ENCODE assay signal across 8 mouse cellular contexts in the genomic region with DNA sequence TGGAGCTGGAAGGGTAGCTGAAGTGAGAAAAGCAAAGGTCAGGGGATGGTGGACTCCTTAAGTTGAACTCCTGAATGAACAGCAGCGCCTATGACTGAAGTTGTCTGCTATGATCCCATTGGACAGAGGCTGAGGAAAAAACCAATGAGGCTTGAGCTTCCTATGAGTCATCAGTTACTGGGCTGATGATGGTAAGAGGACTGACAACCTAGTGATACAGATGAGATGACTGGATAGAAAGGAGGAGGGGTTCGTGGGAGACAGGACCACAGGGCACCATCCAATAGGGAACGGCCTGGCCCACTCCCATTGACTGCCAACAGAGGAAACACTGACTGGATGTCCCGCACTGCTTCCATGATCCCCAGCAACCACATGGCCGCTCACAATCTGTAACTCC. TPM values are rescaled to one million over a fixed set of nuclear protein-coding genes. Genes with fewer than 3 reads are reported as not detected.
DNase-seq lines count a peak whose midpoint lies in the region; ATAC-seq and TF ChIP-seq lines count a peak whose summit lies in the region.

No protein-coding gene starts in this region.

- DNase-seq in layer of hippocampus, adult 11-12 months (ENCODE audit: low spot score) = peak; percentile 45
- DNase-seq in layer of hippocampus, postnatal 25 days (ENCODE audit: extremely low spot score in 1 of 2, low spot score in 1 of 2) = no peak
- DNase-seq in Muller cell, postnatal 12 days (ENCODE audit: inconsistent ontology term) = peak; percentile 70
- peak; percentile 66 for DNase-seq in lung, embryonic 14.5 days
- DNase-seq in retina, embryonic 14.5 days (ENCODE audit: low spot score) = peak; percentile 55
- DNase-seq in gastrocnemius, postnatal 4 days (ENCODE audit: low spot score in 2 of 2) = no peak

- no peak for TF ChIP-seq CTCF in intestine, postnatal 0 days (IDR thresholded peaks at IDR 0.05; ENCODE audit: low read depth)
- TF ChIP-seq CTCF in lung, embryonic 14.5 days (IDR thresholded peaks at IDR 0.05; ENCODE audit: low read depth) = no peak

- no peak overlapping the region for H3K4me2 ChIP-seq in forebrain, embryonic 13.5 days
- H3K4me2 ChIP-seq in intestine, postnatal 0 days (replicated peaks; ENCODE audit: low read depth) = no peak overlapping the region
- H3K4me2 ChIP-seq in lung, embryonic 14.5 days = no peak overlapping the region

- H3K27me3 ChIP-seq in forebrain, embryonic 13.5 days = peaks cover 12% of the 10 kb centered on the region
- H3K27me3 ChIP-seq in intestine, postnatal 0 days (replicated peaks; ENCODE audit: control insufficient read depth, insufficient read depth, low read length) = peaks cover 24% of the 10 kb centered on the region
- H3K27me3 ChIP-seq in lung, embryonic 14.5 days (ENCODE audit: insufficient read depth, low read length) = peaks cover 6% of the 10 kb centered on the region; the same call in 1 of the 2 replicates

- no peak overlapping the region for H3K27ac ChIP-seq in forebrain, embryonic 13.5 days
- no peak overlapping the region for H3K27ac ChIP-seq in intestine, postnatal 0 days (ENCODE audit: low read depth, low read length)
- no peak overlapping the region for H3K27ac ChIP-seq in lung, embryonic 14.5 days (ENCODE audit: low read depth)

- H3K9ac ChIP-seq in forebrain, embryonic 13.5 days = no peak overlapping the region
- H3K9ac ChIP-seq in intestine, postnatal 0 days (ENCODE audit: low read depth, low read length) = no peak overlapping the region
- no peak overlapping the region for H3K9ac ChIP-seq in lung, embryonic 14.5 days

- H3K9me3 ChIP-seq in forebrain, embryonic 13.5 days (replicated peaks) = 0 out of 2 replicates have a peak, but pooled peaks cover 3% of the 10 kb centered on the region
- H3K9me3 ChIP-seq in intestine, postnatal 0 days (ENCODE audit: control insufficient read depth) = no peaks in the 10 kb centered on the region
- no peaks in the 10 kb centered on the region for H3K9me3 ChIP-seq in lung, embryonic 14.5 days (ENCODE audit: low read depth, low read length)

- ATAC-seq in forebrain, embryonic 13.5 days = peak; percentile 83
- ATAC-seq in intestine, postnatal 0 days = peak; percentile 69
- ATAC-seq in lung, embryonic 14.5 days (ENCODE audit: insufficient read depth) = peak; percentile 68; the same call in 1 of the 2 replicates

- peaks cover 12% of the 10 kb centered on the region for H3K4me1 ChIP-seq in forebrain, embryonic 13.5 days
- H3K4me1 ChIP-seq in intestine, postnatal 0 days (replicated peaks; ENCODE audit: control insufficient read depth, insufficient read depth, low read length) = no peaks in the 10 kb centered on the region
- H3K4me1 ChIP-seq in lung, embryonic 14.5 days (ENCODE audit: insufficient read depth) = no peaks in the 10 kb centered on the region

- no peak overlapping the region for H3K4me3 ChIP-seq in forebrain, embryonic 13.5 days
- H3K4me3 ChIP-seq in intestine, postnatal 0 days (ENCODE audit: low read depth, low read length) = no peak overlapping the region
- H3K4me3 ChIP-seq in lung, embryonic 14.5 days (ENCODE audit: low read depth, low read length) = no peak overlapping the region

- 14% methylated on average over 5 of the region's 5 CpGs for WGBS in forebrain, embryonic 13.5 days
- WGBS in intestine, postnatal 0 days = 25% methylated on average over 5 of the region's 5 CpGs
- WGBS in lung, embryonic 14.5 days = 14% methylated on average over 5 of the region's 5 CpGs

- no peaks in the 10 kb centered on the region for H3K36me3 ChIP-seq in forebrain, embryonic 13.5 days (ENCODE audit: poor library complexity, severe bottlenecking)
- no peaks in the 10 kb centered on the region for H3K36me3 ChIP-seq in intestine, postnatal 0 days (ENCODE audit: control insufficient read depth, insufficient read depth)
- no peaks in the 10 kb centered on the region for H3K36me3 ChIP-seq in lung, embryonic 14.5 days (ENCODE audit: insufficient read depth)

RNA-seq across cellular contexts. Expression of a gene that starts 12.5 kb away (rescaled TPM):
- total RNA-seq in layer of hippocampus, postnatal 25 days (2021) = under 1 TPM; 0.42 to 0.45 TPM
- polyA plus RNA-seq in forebrain, embryonic 13.5 days (2015; fragmentation: Nextera tagmentation; extraction: Ambion mirVana) = not detected in 2 replicates
- 0.25 and 0.90 TPM in 2 replicates for polyA plus RNA-seq in intestine, postnatal 0 days (2015; fragmentation: Nextera tagmentation; extraction: Ambion mirVana)
- polyA plus RNA-seq in lung, embryonic 14.5 days (2014; fragmentation: Nextera tagmentation; extraction: Ambion mirVana) = 0.26 TPM in 1 of 2 replicates, not detected in the other
- total RNA-seq in gastrocnemius, postnatal 4 days (2021) = not detected

RNA-seq across cellular contexts. Expression of a gene that starts 39.7 kb away (rescaled TPM):
- total RNA-seq in layer of hippocampus, postnatal 25 days (2021) = 10 to 100 TPM; 32.3 to 35.1 TPM
- polyA plus RNA-seq in forebrain, embryonic 13.5 days (2015; fragmentation: Nextera tagmentation; extraction: Ambion mirVana) = 8.7 and 10.0 TPM in 2 replicates
- 15.2 and 16.7 TPM in 2 replicates for polyA plus RNA-seq in intestine, postnatal 0 days (2015; fragmentation: Nextera tagmentation; extraction: Ambion mirVana)
- 9.8 and 15.5 TPM in 2 replicates for polyA plus RNA-seq in lung, embryonic 14.5 days (2014; fragmentation: Nextera tagmentation; extraction: Ambion mirVana)
- total RNA-seq in gastrocnemius, postnatal 4 days (2021) = 1 to 10 TPM; 7.6 to 8.7 TPM

RNA-seq across cellular contexts. Expression of a gene that starts 40.4 kb away (rescaled TPM):
- total RNA-seq in layer of hippocampus, postnatal 25 days (2021) = 10 to 100 TPM; 23.5 to 25.3 TPM
- polyA plus RNA-seq in forebrain, embryonic 13.5 days (2015; fragmentation: Nextera tagmentation; extraction: Ambion mirVana) = 0.80 and 1.3 TPM in 2 replicates
- polyA plus RNA-seq in intestine, postnatal 0 days (2015; fragmentation: Nextera tagmentation; extraction: Ambion mirVana) = 0.13 and 0.21 TPM in 2 replicates
- polyA plus RNA-seq in lung, embryonic 14.5 days (2014; fragmentation: Nextera tagmentation; extraction: Ambion mirVana) = 4.3 and 5.0 TPM in 2 replicates
- total RNA-seq in gastrocnemius, postnatal 4 days (2021) = 10 to 100 TPM; 45.4 to 77.3 TPM

RNA-seq across cellular contexts. Expression of a gene that starts 42.8 kb away (rescaled TPM):
- total RNA-seq in layer of hippocampus, postnatal 25 days (2021) = 100 to 1,000 TPM; 196 to 216 TPM
- 124 and 125 TPM in 2 replicates for polyA plus RNA-seq in forebrain, embryonic 13.5 days (2015; fragmentation: Nextera tagmentation; extraction: Ambion mirVana)
- polyA plus RNA-seq in intestine, postnatal 0 days (2015; fragmentation: Nextera tagmentation; extraction: Ambion mirVana) = 51.8 and 60.0 TPM in 2 replicates
- 153 TPM in 2 replicates for polyA plus RNA-seq in lung, embryonic 14.5 days (2014; fragmentation: Nextera tagmentation; extraction: Ambion mirVana)
- total RNA-seq in gastrocnemius, postnatal 4 days (2021) = 100 to 1,000 TPM; 125 to 136 TPM

RNA-seq across cellular contexts. Expression of a gene that starts 48.0 kb away (rescaled TPM):
- 10 to 100 TPM; 76.0 to 83.6 TPM for total RNA-seq in layer of hippocampus, postnatal 25 days (2021)
- polyA plus RNA-seq in forebrain, embryonic 13.5 days (2015; fragmentation: Nextera tagmentation; extraction: Ambion mirVana) = 52.6 and 57.1 TPM in 2 replicates
- 19.5 and 22.1 TPM in 2 replicates for polyA plus RNA-seq in intestine, postnatal 0 days (2015; fragmentation: Nextera tagmentation; extraction: Ambion mirVana)
- 30.3 and 35.3 TPM in 2 replicates for polyA plus RNA-seq in lung, embryonic 14.5 days (2014; fragmentation: Nextera tagmentation; extraction: Ambion mirVana)
- 10 to 100 TPM; 43.6 to 49.4 TPM for total RNA-seq in gastrocnemius, postnatal 4 days (2021)

Comparison
In these comparisons a context has a peak if more than half of its experiments do, and no peak if none do; other contexts are left out.
1. DNase-seq: peak in layer of hippocampus, adult 11-12 months (single experiment), Muller cell, postnatal 12 days (single experiment), lung, embryonic 14.5 days (single experiment) and retina, embryonic 14.5 days (single experiment); none in layer of hippocampus, postnatal 25 days (0 of 2) and gastrocnemius, postnatal 4 days (0 of 2).
2. Peak in every context shown above with its lines, with median percentiles within 50 percentile points of each other: ATAC-seq.